In genomic region chr19:29044353-29044768, GRCm38 (mm10) we compare ENCODE assay signal across 16 mouse cellular contexts. TPM values are rescaled to one million over a fixed set of nuclear protein-coding genes. Genes with fewer than 3 reads are reported as not detected.
DNase-seq lines count a peak whose midpoint lies in the region; ATAC-seq and TF ChIP-seq lines count a peak whose summit lies in the region.
"Had no signal": no experiment of that assay in that cellular context is flagged by ENCODE, and none has a peak within 500 bp of the region (broad histone marks: within the 10 kb centered on the region; RNA-seq: fewer than 3 reads in every experiment).

No protein-coding gene starts in this region.

- intact Hi-C loops in gastrocnemius, adult 2 months (cut with DNase I), result no loop called here
- intact Hi-C loops in gastrocnemius, postnatal 36 days (cut with DNase I), result no loop called here

- ATAC-seq in forebrain, embryonic 12.5 days (ENCODE audit: low FRiP score), result no peak
- no peak; the same call in 1 of the 2 replicates for ATAC-seq in midbrain, embryonic 14.5 days (ENCODE audit: low FRiP score, low TSS enrichment)

- WGBS in forebrain, embryonic 12.5 days, result 18% methylated on average over 9 of the region's 9 CpGs
- 8% methylated on average over 9 of the region's 9 CpGs for WGBS in midbrain, embryonic 14.5 days

- H3K9me3 ChIP-seq in forebrain, embryonic 12.5 days, result no peaks in the 10 kb centered on the region
- H3K9me3 ChIP-seq in midbrain, embryonic 14.5 days (ENCODE audit: control insufficient read depth, low read length), result no peaks in the 10 kb centered on the region
- H3K9me3 ChIP-seq: lung, embryonic 15.5 days; neural tube, embryonic 12.5 days had no signal

- peak overlapping the region; percentile 20; the same call in 1 of the 2 replicates for H3K27ac ChIP-seq in gastrocnemius, adult 2 months
- peak overlapping the region; percentile 3; the same call in 1 of the 2 replicates for H3K27ac ChIP-seq in forebrain, embryonic 12.5 days
- H3K27ac ChIP-seq in midbrain, embryonic 14.5 days (replicated peaks; ENCODE audit: low read depth, low read length), result no peak overlapping the region
- H3K27ac ChIP-seq: limb, embryonic 13.5 days; lung, embryonic 15.5 days; neural tube, embryonic 12.5 days had no signal

- peaks cover 33% of the 10 kb centered on the region for H3K4me1 ChIP-seq in forebrain, embryonic 12.5 days
- H3K4me1 ChIP-seq in midbrain, embryonic 14.5 days (ENCODE audit: control insufficient read depth, insufficient read depth, low read length), result peaks cover 13% of the 10 kb centered on the region

- no peak for DNase-seq in gastrocnemius, adult 2 months
- DNase-seq in gastrocnemius, postnatal 36 days, result no peak
- DNase-seq in Muller cell, postnatal 12 days (ENCODE audit: inconsistent ontology term), result peak; percentile 20
- peak; percentile 54 for DNase-seq in midbrain, embryonic 14.5 days
- no peak for DNase-seq in T-cell, adult 2 months (ENCODE audit: low spot score)
- DNase-seq in frontal cortex, postnatal 25 days (ENCODE audit: low spot score in 2 of 2), result no peak
- DNase-seq: adrenal gland, postnatal 10 days; B cell, adult 2 months; cerebellum, postnatal 10 days; heart, postnatal 36 days; kidney, adult 11 months; kidney, postnatal 4 days had no signal

- TF ChIP-seq CTCF in gastrocnemius, adult 2 months (IDR thresholded peaks at IDR 0.05), result no peak

- no peak overlapping the region; the same call in 1 of the 2 replicates for H3K4me2 ChIP-seq in forebrain, embryonic 12.5 days
- H3K4me2 ChIP-seq in midbrain, embryonic 14.5 days (ENCODE audit: low read length), result peak overlapping the region; percentile 2; the same call in 1 of the 2 replicates
- H3K4me2 ChIP-seq: limb, embryonic 13.5 days; lung, embryonic 15.5 days; neural tube, embryonic 12.5 days had no signal

- H3K27me3 ChIP-seq in forebrain, embryonic 12.5 days, result no peaks in the 10 kb centered on the region
- no peaks in the 10 kb centered on the region for H3K27me3 ChIP-seq in midbrain, embryonic 14.5 days (ENCODE audit: control insufficient read depth, insufficient read depth, low read length)
- H3K27me3 ChIP-seq: limb, embryonic 13.5 days; lung, embryonic 15.5 days; neural tube, embryonic 12.5 days had no signal

- no peaks in the 10 kb centered on the region for H3K36me3 ChIP-seq in forebrain, embryonic 12.5 days (replicated peaks)
- H3K36me3 ChIP-seq in midbrain, embryonic 14.5 days (ENCODE audit: control insufficient read depth, insufficient read depth, low read length), result no peaks in the 10 kb centered on the region
- H3K36me3 ChIP-seq: lung, embryonic 15.5 days had no signal

- no peak overlapping the region for H3K9ac ChIP-seq in forebrain, embryonic 12.5 days
- H3K9ac ChIP-seq in midbrain, embryonic 14.5 days (replicated peaks; ENCODE audit: low read length), result no peak overlapping the region
- H3K9ac ChIP-seq: limb, embryonic 13.5 days; lung, embryonic 15.5 days; neural tube, embryonic 12.5 days had no signal

- no peak overlapping the region for H3K4me3 ChIP-seq in gastrocnemius, adult 2 months
- H3K4me3 ChIP-seq in forebrain, embryonic 12.5 days (replicated peaks), result no peak overlapping the region
- H3K4me3 ChIP-seq in midbrain, embryonic 14.5 days (replicated peaks; ENCODE audit: low read depth, low read length), result no peak overlapping the region
- H3K4me3 ChIP-seq: limb, embryonic 13.5 days; lung, embryonic 15.5 days; neural tube, embryonic 12.5 days had no signal

RNA-seq across cellular contexts. Expression of gene Ak3, which starts 3.4 kb away (rescaled TPM):
- total RNA-seq in gastrocnemius, adult 2 months (2021), result 10 to 100 TPM; 38.1 to 54.4 TPM
- total RNA-seq in gastrocnemius, postnatal 36 days (2021), result 10 to 100 TPM; 47.4 to 49.0 TPM
- polyA plus RNA-seq in forebrain, embryonic 12.5 days (2016; fragmentation: Nextera tagmentation; extraction: Ambion mirVana), result 68.0 and 68.6 TPM in 2 replicates
- 55.1 and 79.5 TPM in 2 replicates for polyA plus RNA-seq in midbrain, embryonic 14.5 days (2014; fragmentation: Nextera tagmentation; extraction: Ambion mirVana)

RNA-seq across cellular contexts. Expression of gene Cdc37l1, which starts 54.2 kb away (rescaled TPM):
- 10 to 100 TPM; 44.8 to 55.5 TPM for total RNA-seq in gastrocnemius, adult 2 months (2021)
- total RNA-seq in gastrocnemius, postnatal 36 days (2021), result 10 to 100 TPM; 40.5 to 40.6 TPM
- 56.2 and 64.1 TPM in 2 replicates for polyA plus RNA-seq in forebrain, embryonic 12.5 days (2016; fragmentation: Nextera tagmentation; extraction: Ambion mirVana)
- polyA plus RNA-seq in midbrain, embryonic 14.5 days (2014; fragmentation: Nextera tagmentation; extraction: Ambion mirVana), result 54.8 and 62.3 TPM in 2 replicates

RNA-seq across cellular contexts. Expression of gene Rcl1, which starts 56.8 kb away (rescaled TPM):
- total RNA-seq in gastrocnemius, adult 2 months (2021), result 1 to 10 TPM; 6.5 to 7.7 TPM
- total RNA-seq in gastrocnemius, postnatal 36 days (2021), result 10 to 100 TPM in 1 of 2 experiments, 1 to 10 TPM in 1; 4.8 to 11.0 TPM
- 42.1 and 43.8 TPM in 2 replicates for polyA plus RNA-seq in forebrain, embryonic 12.5 days (2016; fragmentation: Nextera tagmentation; extraction: Ambion mirVana)
- 28.4 and 33.2 TPM in 2 replicates for polyA plus RNA-seq in midbrain, embryonic 14.5 days (2014; fragmentation: Nextera tagmentation; extraction: Ambion mirVana)

Comparison
In these comparisons a context has a peak if more than half of its experiments do, and no peak if none do; other contexts are left out.
1. DNase-seq: peak in Muller cell, postnatal 12 days (single experiment) and midbrain, embryonic 14.5 days (single experiment); none in gastrocnemius, adult 2 months (single experiment), gastrocnemius, postnatal 36 days (0 of 2), T-cell, adult 2 months (single experiment) and frontal cortex, postnatal 25 days (0 of 2).